Mouse (Mus musculus): ENCODE data around the gene Pla2g6. TPM values are rescaled to one million over a fixed set of nuclear protein-coding genes. Genes with fewer than 3 reads are reported as not detected.
A peak's percentile ranks its signal among the peaks of the same experiment; 100 is the strongest.

Gene Pla2g6
- polyA plus RNA-seq, 1 experiment from 2014 or later = 17.0 TPM

DNA sequence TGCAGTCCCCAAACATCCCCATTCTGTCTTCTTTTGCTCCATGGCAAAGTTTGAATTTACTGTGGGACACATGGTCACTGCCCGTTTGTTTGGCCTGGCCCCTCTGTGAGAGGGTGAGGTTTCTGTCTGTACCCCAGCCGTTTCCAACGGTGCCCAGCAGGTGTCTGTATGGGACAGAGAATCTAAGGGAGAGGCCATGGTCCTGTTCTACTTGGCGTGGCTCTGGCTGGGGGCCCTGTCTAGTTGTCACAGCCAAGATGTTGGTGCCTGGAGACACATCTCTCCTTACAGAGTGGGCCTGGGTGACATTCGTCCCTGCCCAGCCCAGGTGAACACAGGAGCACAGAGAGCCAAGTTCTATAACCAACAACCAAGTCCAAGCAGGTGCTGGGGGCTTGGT is 47.3 kb downstream of the Pla2g6 start:
- WGBS = 72% methylated on average over 5 of the region's 5 CpGs
- Histone ChIP-seq H3K27me3 (ENCODE audit: low read depth, poor library complexity, severe bottlenecking) (no peaks in the 10 kb centered on the region), H3K36me3 (no peaks in the 10 kb centered on the region), H3K4me3 (no peak overlapping the region), H3K27ac (0 out of 2 replicates have a peak overlapping the region, but pooled peaks have one; percentile 4), H3K4me1 (peaks cover 18% of the 10 kb centered on the region), H3K9me3 (replicated peaks) (no peaks in the 10 kb centered on the region)
- no peak for DNase-seq (ENCODE audit: low spot score)

DNA sequence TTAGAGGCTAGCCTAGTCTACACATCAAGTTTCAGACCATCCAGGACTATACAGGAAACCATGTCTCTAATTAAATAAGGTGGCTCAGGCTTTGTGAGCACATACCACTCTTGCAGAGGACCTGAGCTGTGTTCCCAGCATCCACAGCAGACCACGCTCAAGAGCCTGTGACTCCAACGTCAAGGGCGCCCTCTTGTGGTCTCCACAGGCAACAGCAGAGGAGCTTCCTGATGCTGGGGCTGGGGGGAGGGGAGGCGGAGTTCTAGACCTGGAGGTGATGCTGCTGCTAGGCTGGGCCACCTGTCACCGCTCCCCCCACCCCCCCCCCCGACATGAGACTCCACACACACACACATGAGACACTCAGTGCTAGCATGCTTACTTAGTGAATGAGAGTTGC is 48.0 kb downstream of the Pla2g6 start:
- H3K36me3 ChIP-seq = no peaks in the 10 kb centered on the region
- 24% methylated on average over 6 of the region's 6 CpGs for WGBS
- no peaks in the 10 kb centered on the region for H3K9me3 ChIP-seq (replicated peaks)
- H3K4me1 ChIP-seq = peaks cover 11% of the 10 kb centered on the region
- no peak overlapping the region for H3K27ac ChIP-seq
- DNase-seq (ENCODE audit: low spot score) = no peak
- H3K27me3 ChIP-seq (ENCODE audit: low read depth, poor library complexity, severe bottlenecking) = no peaks in the 10 kb centered on the region
- H3K4me3 ChIP-seq = no peak overlapping the region

DNA sequence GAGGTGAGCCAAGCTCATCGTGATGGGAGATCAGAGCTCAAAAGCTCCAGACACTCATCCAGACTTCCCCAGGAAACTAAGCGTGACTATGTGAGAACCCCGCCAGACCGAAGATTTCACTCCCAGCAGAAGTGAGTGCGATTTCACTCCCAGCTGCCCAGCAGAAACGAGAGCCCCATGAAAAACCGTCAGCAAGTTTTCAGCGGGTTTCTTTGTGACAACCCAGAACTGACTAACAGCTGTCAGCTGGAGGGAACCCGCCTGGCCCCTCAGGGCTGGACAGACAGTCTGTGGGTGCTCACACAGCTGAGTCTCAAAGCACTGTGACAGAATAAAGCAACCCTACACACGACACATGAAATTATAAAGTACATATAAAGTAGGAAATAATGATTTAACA is 50.5 kb downstream of the Pla2g6 start:
- no peak for DNase-seq (ENCODE audit: low spot score)
- H3K4me3 ChIP-seq = no peak overlapping the region
- no peaks in the 10 kb centered on the region for H3K9me3 ChIP-seq (replicated peaks)
- 70% methylated on average over 10 of the region's 10 CpGs for WGBS
- no peaks in the 10 kb centered on the region for H3K36me3 ChIP-seq
- H3K27ac ChIP-seq = no peak overlapping the region
- peaks cover 11% of the 10 kb centered on the region; the same call in 1 of the 2 replicates for H3K27me3 ChIP-seq (ENCODE audit: low read depth, poor library complexity, severe bottlenecking)
- H3K4me1 ChIP-seq = peaks cover 16% of the 10 kb centered on the region

DNA sequence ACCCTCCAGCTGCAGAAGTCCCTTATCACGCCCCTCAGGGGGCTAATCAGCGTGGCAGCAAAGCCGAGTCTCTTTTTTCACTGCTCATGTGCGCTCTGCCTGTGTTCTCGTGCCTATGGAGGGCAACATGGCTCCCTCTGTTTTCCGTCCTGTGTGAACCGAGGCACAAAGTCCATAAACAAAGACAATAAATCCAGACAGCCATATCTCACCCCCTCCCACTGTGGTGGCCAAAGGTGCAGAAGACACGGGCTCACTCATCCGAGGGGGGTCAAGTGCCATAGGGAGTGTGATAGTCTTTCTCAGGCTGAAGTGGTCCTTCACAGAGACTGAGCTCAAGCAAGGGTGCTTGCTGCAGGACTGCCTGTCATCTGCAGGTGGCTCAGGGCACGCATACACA is 55.2 kb downstream of the Pla2g6 start:
- Histone ChIP-seq H3K4me1 (peaks cover 18% of the 10 kb centered on the region), H3K27ac (no peak overlapping the region), H3K9me3 (replicated peaks) (no peaks in the 10 kb centered on the region), H3K4me3 (no peak overlapping the region), H3K27me3 (ENCODE audit: low read depth, poor library complexity, severe bottlenecking) (peaks cover 38% of the 10 kb centered on the region), H3K36me3 (no peaks in the 10 kb centered on the region)
- WGBS = 65% methylated on average over 10 of the region's 10 CpGs
- DNase-seq (ENCODE audit: low spot score) = no peak

- peak; percentile 71 for DNase-seq (ENCODE audit: low spot score)
- Histone ChIP-seq H3K27ac (no peak overlapping the region), H3K4me3 (peak overlapping the region; percentile 49), H3K36me3 (no peaks in the 10 kb centered on the region), H3K27me3 (ENCODE audit: low read depth, poor library complexity, severe bottlenecking) (peaks cover 44% of the 10 kb centered on the region), H3K4me1 (peaks cover 18% of the 10 kb centered on the region), H3K9me3 (replicated peaks) (no peaks in the 10 kb centered on the region)
- 15% methylated on average over 17 of the region's 17 CpGs for WGBS
These were observed 57.0 kb downstream of the Pla2g6 start for GRCm38 (mm10) chr15:79271124-79271746.

GRCm38 (mm10) chr15:79270317-79271123 is 57.7 kb downstream of the Pla2g6 start:
- Histone ChIP-seq H3K27ac (no peak overlapping the region; the same call in 1 of the 2 replicates), H3K27me3 (ENCODE audit: low read depth, poor library complexity, severe bottlenecking) (peaks cover 44% of the 10 kb centered on the region), H3K36me3 (no peaks in the 10 kb centered on the region), H3K9me3 (replicated peaks) (no peaks in the 10 kb centered on the region), H3K4me3 (peak overlapping the region; percentile 49), H3K4me1 (peaks cover 18% of the 10 kb centered on the region)
- WGBS = 3% methylated on average over 33 of the region's 33 CpGs
- DNase-seq (ENCODE audit: low spot score) = peak; percentile 77

GRCm38 (mm10) chr15:79268521-79268920 is 59.7 kb downstream of the Pla2g6 start:
- no peak overlapping the region for H3K27ac ChIP-seq
- no peaks in the 10 kb centered on the region for H3K36me3 ChIP-seq
- no peaks in the 10 kb centered on the region for H3K9me3 ChIP-seq (replicated peaks)
- H3K4me1 ChIP-seq = peaks cover 14% of the 10 kb centered on the region
- no peak overlapping the region for H3K4me3 ChIP-seq
- DNase-seq (ENCODE audit: low spot score) = no peak
- peaks cover 49% of the 10 kb centered on the region for H3K27me3 ChIP-seq (ENCODE audit: low read depth, poor library complexity, severe bottlenecking)
- 14% methylated on average over 1 of the region's 1 CpGs for WGBS

DNA sequence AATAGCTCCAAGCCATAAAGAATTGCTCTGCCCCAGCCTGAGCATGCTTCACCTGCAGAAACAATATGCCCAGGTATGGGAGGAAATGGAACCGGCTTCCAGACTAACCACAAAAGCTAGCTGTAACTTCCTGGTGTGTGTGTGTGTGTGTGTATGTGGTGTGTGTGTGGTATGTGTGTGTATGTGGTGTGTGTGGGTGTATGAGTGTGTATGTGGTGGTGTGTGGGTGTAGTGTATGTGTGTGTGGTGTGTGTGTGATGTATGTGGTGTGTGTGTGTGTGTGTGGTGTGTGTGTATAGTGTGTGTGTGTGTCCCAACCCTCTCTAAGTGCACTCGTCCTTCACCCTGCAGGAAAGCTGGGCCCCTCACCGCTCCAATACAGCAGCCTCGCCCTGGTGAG is 62.8 kb downstream of the Pla2g6 start:
- WGBS = 76% methylated on average over 4 of the region's 4 CpGs
- H3K4me3 ChIP-seq = no peak overlapping the region
- no peaks in the 10 kb centered on the region for H3K36me3 ChIP-seq
- H3K9me3 ChIP-seq (replicated peaks) = no peaks in the 10 kb centered on the region
- no peak for DNase-seq (ENCODE audit: low spot score)
- peaks cover 24% of the 10 kb centered on the region for H3K4me1 ChIP-seq
- no peak overlapping the region for H3K27ac ChIP-seq
- H3K27me3 ChIP-seq (ENCODE audit: low read depth, poor library complexity, severe bottlenecking) = peaks cover 62% of the 10 kb centered on the region

GRCm38 (mm10) chr15:79263726-79264125 is 64.5 kb downstream of the Pla2g6 start:
- H3K4me1 ChIP-seq = peaks cover 28% of the 10 kb centered on the region
- H3K27me3 ChIP-seq (ENCODE audit: low read depth, poor library complexity, severe bottlenecking) = peaks cover 66% of the 10 kb centered on the region
- WGBS = 92% methylated on average over 6 of the region's 6 CpGs
- no peak for DNase-seq (ENCODE audit: low spot score)
- H3K4me3 ChIP-seq = no peak overlapping the region
- H3K36me3 ChIP-seq = no peaks in the 10 kb centered on the region
- H3K27ac ChIP-seq = no peak overlapping the region
- no peaks in the 10 kb centered on the region for H3K9me3 ChIP-seq (replicated peaks)

DNA sequence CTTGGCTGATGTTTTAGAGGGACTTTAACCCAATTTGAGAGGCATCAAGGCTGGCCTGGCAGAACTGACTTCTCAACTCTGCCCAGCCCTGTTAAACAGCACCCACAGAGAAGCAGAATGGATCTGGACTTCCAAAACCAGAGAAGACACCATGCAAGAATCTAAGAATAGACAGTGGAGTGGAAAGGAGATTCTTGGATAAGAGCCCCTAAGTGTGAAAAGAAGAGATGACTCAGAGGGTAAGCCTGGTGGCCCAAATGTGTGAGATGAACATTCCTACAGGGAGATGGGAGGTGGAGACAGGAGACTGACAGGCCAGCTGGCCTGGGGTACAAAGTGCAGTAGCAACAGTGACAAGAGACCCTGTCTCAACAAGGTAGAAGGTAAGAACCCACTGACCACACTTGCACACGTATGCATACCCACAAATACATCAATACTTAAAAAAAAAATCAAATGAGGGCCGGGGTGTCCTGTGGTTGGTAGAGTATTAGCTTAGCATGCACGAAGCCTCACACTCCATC is 65.3 kb downstream of the Pla2g6 start:
- no peak for DNase-seq (ENCODE audit: low spot score)
- 99% methylated on average over 3 of the region's 3 CpGs for WGBS
- no peaks in the 10 kb centered on the region for H3K9me3 ChIP-seq (replicated peaks)
- peaks cover 35% of the 10 kb centered on the region for H3K4me1 ChIP-seq
- H3K36me3 ChIP-seq = no peaks in the 10 kb centered on the region
- H3K4me3 ChIP-seq = no peak overlapping the region
- H3K27ac ChIP-seq = no peak overlapping the region
- peaks cover 66% of the 10 kb centered on the region for H3K27me3 ChIP-seq (ENCODE audit: low read depth, poor library complexity, severe bottlenecking)

DNA sequence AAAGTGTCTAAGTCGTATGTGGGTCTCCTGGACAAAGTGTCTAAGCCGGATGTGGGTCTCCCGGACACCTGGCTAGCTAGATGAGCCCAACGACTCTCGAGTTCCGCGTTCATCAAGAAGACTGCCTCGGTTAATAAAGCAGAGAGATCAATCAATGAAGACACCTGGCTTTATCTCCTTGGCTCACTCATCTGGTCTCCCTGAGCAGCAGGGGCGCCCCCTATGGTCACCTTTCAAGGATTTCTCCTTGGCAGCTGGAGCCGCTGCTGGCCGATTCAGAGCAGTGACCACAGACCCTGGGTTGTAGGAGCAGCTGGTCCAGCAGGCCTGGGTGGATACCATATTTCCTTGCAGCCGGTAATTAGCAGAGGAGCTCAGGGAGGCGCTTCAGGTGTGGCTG is 65.8 kb downstream of the Pla2g6 start:
- Histone ChIP-seq H3K27ac (no peak overlapping the region), H3K9me3 (replicated peaks) (no peaks in the 10 kb centered on the region), H3K36me3 (no peaks in the 10 kb centered on the region), H3K4me1 (peaks cover 35% of the 10 kb centered on the region), H3K4me3 (peak overlapping the region; percentile 83), H3K27me3 (ENCODE audit: low read depth, poor library complexity, severe bottlenecking) (peaks cover 61% of the 10 kb centered on the region)
- WGBS = 24% methylated on average over 13 of the region's 13 CpGs
- DNase-seq (ENCODE audit: low spot score) = peak; percentile 61

- H3K36me3 ChIP-seq = no peaks in the 10 kb centered on the region
- 1% methylated on average over 26 of the region's 28 CpGs for WGBS
- H3K4me1 ChIP-seq = peaks cover 35% of the 10 kb centered on the region
- peak overlapping the region; percentile 77 for H3K27ac ChIP-seq
- H3K27me3 ChIP-seq (ENCODE audit: low read depth, poor library complexity, severe bottlenecking) = peaks cover 61% of the 10 kb centered on the region
- H3K4me3 ChIP-seq = peak overlapping the region; percentile 83
- peak; percentile 64 for DNase-seq (ENCODE audit: low spot score)
- H3K9me3 ChIP-seq (replicated peaks) = no peaks in the 10 kb centered on the region
These were observed 66.4 kb downstream of the Pla2g6 start for GRCm38 (mm10) chr15:79261757-79262156.

- Histone ChIP-seq H3K9me3 (replicated peaks) (no peaks in the 10 kb centered on the region), H3K4me1 (peaks cover 35% of the 10 kb centered on the region), H3K27me3 (ENCODE audit: low read depth, poor library complexity, severe bottlenecking) (peaks cover 61% of the 10 kb centered on the region), H3K4me3 (peak overlapping the region; percentile 83), H3K36me3 (no peaks in the 10 kb centered on the region), H3K27ac (peak overlapping the region; percentile 77)
- peak; percentile 68 for DNase-seq (ENCODE audit: low spot score)
- 1% methylated on average over 55 of the region's 62 CpGs for WGBS
These were observed 67.0 kb downstream of the Pla2g6 start for GRCm38 (mm10) chr15:79261095-79261725.

Measured in limb, embryonic 10.5 days (tissue).